Mouse (Mus musculus): ENCODE measurements around the gene Ivd.
A peak's percentile ranks its signal among the peaks of the same experiment; 100 is the strongest.

Ivd gene

GRCm38 (mm10) chr2:118861454-118862339 lies at the start of gene Ivd:
Ivd (plus strand) TSS chr2:118861954.
- DNase-seq = peak; percentile 90

- DNase-seq = no peak
Observed at GRCm38 (mm10) chr2:118812724-118813123, 49.0 kb upstream of the Ivd start.

- DNase-seq = peak; percentile 91
Observed at GRCm38 (mm10) chr2:118813981-118814836, 47.5 kb upstream of the Ivd start, which contains the start of gene Knstrn. Knstrn (plus strand) TSS chr2:118814003.

- no peak for DNase-seq
Observed at GRCm38 (mm10) chr2:118822800-118823199, 39.0 kb upstream of the Ivd start.

GRCm38 (mm10) chr2:118824396-118824795 lies 37.4 kb upstream of the Ivd start:
- DNase-seq = no peak

- no peak for DNase-seq
Observed at GRCm38 (mm10) chr2:118829096-118829495, 32.7 kb upstream of the Ivd start.

- DNase-seq = no peak
Observed at GRCm38 (mm10) chr2:118834061-118834460, 27.7 kb upstream of the Ivd start.

GRCm38 (mm10) chr2:118835115-118835514 lies 26.6 kb upstream of the Ivd start:
- no peak for DNase-seq

- DNase-seq = no peak
Observed at GRCm38 (mm10) chr2:118838330-118838729, 23.4 kb upstream of the Ivd start.

GRCm38 (mm10) chr2:118841186-118841585 lies 20.6 kb upstream of the Ivd start:
- no peak for DNase-seq

GRCm38 (mm10) chr2:118841774-118842173 lies 20.0 kb upstream of the Ivd start:
- DNase-seq = no peak

- no peak for DNase-seq
Observed at GRCm38 (mm10) chr2:118844427-118844826, 17.3 kb upstream of the Ivd start.

- peak; percentile 88 for DNase-seq
Observed at GRCm38 (mm10) chr2:118846246-118846645, 15.5 kb upstream of the Ivd start.

- no peak for DNase-seq
Observed at GRCm38 (mm10) chr2:118851756-118852155, 10.0 kb upstream of the Ivd start.

- DNase-seq = no peak
Observed at GRCm38 (mm10) chr2:118862340-118862675, 554 bp downstream of the Ivd start.

- DNase-seq = no peak
Observed at GRCm38 (mm10) chr2:118870601-118871000, 8.8 kb downstream of the Ivd start.

GRCm38 (mm10) chr2:118871032-118871431 lies 9.3 kb downstream of the Ivd start:
- no peak for DNase-seq

GRCm38 (mm10) chr2:118873018-118873417 lies 11.3 kb downstream of the Ivd start:
- DNase-seq = no peak

GRCm38 (mm10) chr2:118873890-118874430 lies 12.2 kb downstream of the Ivd start:
- peak; percentile 19 for DNase-seq

- no peak for DNase-seq
Observed at GRCm38 (mm10) chr2:118875316-118875715, 13.6 kb downstream of the Ivd start.

- no peak for DNase-seq
Observed at GRCm38 (mm10) chr2:118876453-118876852, 14.7 kb downstream of the Ivd start.

GRCm38 (mm10) chr2:118881019-118881418 lies 19.3 kb downstream of the Ivd start:
- DNase-seq = no peak

GRCm38 (mm10) chr2:118881956-118882355 lies 20.2 kb downstream of the Ivd start:
- no peak for DNase-seq

All from thymus, postnatal 14 days (tissue).